Mouse (Mus musculus): ENCODE measurements around the gene Gm6993.

Gm6993 gene

GRCm38 (mm10) chr12:31272846-31273245 lies 32.3 kb downstream of the Gm6993 start:
- no peak for DNase-seq

GRCm38 (mm10) chr12:31273646-31274045 lies 33.1 kb downstream of the Gm6993 start:
- DNase-seq, result no peak

DNA sequence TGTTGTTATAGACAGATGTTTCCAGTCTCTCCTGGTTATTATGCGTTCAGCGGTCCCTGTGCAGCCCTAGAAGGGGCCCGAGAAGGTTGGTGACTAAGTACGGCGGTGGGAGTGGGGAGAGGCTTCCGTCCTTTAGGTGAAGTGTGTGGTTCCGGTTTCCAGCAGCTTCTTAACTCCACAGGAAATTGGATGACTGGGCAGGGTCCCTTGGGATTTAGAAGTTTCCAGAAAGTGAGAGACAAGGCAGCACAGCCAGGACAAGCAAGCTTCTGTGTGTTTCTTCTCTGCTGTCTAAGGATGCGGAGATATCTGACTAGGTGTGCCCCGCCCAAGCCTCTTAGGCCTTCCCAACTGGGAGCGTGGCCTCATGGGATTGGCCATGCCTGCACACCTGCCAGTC lies 34.8 kb downstream of the Gm6993 start:
- no peak for DNase-seq

DNA sequence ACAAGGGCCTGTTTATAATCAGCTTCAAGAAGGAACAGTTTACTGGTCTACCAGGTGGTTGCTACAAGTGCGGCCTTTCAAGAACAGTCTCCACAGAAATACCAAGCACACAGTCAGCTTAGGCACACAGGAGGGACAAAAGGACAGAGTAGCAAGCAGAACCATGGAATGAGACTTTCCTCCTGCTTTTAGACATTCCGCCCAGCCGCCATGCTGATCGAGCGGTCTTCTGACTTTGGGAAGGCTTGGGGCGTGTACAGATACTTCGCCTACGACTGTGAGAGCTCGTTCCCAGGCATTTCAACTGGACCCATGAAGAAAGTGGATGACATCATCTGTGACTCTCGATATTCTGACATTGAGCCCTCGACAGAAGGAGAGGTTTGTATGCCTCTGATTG lies 37.7 kb downstream of the Gm6993 start:
- DNase-seq, result no peak

DNA sequence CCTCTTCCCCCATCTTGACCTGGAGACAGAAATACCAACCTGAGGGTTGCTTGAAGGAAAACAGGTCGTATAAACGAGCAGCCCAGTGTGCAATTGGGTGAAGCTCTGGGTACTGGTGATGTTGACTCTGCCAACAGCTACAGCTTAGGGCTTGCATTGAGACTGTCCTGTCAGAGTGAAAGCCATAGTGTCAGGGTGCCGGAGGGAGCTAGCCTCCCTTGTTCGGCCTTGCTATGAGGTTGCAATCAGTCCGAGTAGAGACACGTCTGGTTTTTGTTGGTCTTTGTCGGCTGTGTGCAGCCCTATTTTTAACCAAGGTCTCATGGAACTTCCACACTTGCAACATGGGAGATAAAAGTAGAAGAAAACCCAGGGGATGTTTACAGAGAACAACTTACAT lies 39.7 kb downstream of the Gm6993 start:
- no peak for DNase-seq

GRCm38 (mm10) chr12:31281100-31281591 lies 40.6 kb downstream of the Gm6993 start:
- no peak for DNase-seq

DNA sequence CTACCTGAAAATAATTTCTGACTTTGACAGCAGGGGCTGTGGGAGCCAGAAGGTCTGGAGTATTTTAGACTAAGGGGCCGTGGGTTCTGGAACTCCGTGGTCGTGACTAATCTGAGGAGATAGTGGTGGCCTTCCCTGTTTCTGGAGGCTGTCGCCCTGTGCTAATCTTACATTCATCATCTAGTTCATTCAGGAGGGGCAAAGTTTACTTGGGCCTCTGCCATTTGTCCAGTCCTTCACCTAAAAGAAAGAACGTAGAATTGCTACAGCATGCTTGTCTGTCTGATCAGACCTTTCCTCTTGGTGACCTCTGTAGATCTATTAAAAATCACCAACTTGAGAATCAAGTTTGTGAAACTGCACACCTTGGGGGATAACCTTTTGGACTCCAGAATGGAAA lies 41.7 kb downstream of the Gm6993 start:
- DNase-seq, result no peak

DNA sequence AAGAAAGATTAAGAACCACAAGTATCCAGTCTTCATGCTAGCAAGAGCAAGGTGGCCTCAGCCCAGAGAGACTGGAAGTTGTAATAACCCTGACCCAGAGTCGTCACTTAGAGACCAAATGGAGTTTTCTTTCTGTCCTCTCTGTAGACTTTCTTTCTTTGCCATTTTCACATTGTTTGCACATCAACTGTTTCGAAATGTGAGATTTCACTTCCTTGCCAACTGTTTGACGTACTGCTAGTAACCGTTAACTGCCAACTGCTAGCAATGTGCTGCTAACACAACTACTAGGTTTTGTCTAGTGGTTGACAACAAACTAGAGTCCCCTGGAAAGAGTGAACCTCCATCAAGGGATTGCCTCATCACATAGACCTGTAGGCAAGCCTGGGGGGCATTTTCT lies 42.6 kb downstream of the Gm6993 start:
- no peak for DNase-seq

DNA sequence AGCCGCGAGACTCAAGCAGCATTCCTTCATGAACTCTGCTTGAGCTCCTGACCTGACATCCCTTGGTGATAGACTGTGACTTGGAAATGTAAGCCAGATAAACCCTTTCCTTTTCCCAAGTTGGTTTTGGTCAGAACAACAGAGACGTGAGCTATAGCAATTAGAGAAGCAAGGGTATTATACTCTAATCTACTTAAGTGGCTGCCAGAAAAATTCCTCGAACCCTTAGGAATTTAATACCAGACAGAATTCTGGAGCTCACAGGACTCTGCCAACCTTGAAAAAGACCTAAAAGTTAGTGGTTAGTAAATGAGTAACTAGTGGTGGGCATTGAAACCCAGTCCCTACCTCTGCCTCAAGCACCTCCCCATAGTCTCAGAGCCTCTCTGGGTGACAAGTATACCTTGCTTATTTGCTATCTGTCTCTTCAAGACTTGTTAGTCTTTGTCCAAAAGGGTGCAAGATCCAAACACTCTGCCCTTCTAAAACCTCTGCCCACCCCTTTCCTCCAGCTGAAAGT lies 43.1 kb downstream of the Gm6993 start:
- DNase-seq, result no peak

- no peak for DNase-seq
These were observed 48.5 kb downstream of the Gm6993 start for GRCm38 (mm10) chr12:31289046-31289445.

All from lung, postnatal 10 days (tissue).